Mouse (Mus musculus) heart, postnatal 25 days (tissue): ENCODE measurements around the gene Pccb. TPM values are rescaled to one million over a fixed set of nuclear protein-coding genes. Genes with fewer than 3 reads are reported as not detected.

Experiments
- DNase-seq: peaks from one replicate; pipeline ENCODE4 v3.0.0; 2022; ENCODE audit warnings: low spot score
- intact Hi-C: fragments of 180-260 bp; cut with DNase I; formaldehyde crosslinking; loops from one replicate; pipeline ENCODE4 v1.15.1; 2025
- total RNA-seq, 2 experiments: library from RNA; stranded (reverse); gene quantifications; 2 replicates each; pipeline ENCODE4 v1.2.3; 2021

The Pccb gene
- total RNA-seq, 2 experiments from 2014 or later: 99.6 to 104 TPM

DNA sequence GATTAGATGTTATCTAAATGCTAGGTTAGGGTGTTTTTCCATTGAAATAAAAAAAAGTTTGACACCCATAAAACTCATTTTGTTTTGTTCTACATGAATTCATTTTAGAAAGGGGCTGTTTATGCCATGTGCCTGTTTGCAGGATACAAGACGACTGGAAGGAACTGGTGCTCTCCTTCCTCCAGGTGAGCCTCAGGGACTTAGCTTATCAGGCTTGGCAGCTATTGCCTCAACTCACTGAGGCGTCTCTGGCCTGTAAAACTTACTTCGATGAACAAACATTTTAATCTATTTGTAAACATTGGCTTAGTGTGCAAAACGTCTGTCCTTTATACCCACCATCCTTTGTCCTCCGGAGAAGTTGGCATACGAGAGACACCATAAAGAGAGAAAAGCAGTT, 18.0 kb upstream of the Pccb start:
- DNase-seq: no peak

DNA sequence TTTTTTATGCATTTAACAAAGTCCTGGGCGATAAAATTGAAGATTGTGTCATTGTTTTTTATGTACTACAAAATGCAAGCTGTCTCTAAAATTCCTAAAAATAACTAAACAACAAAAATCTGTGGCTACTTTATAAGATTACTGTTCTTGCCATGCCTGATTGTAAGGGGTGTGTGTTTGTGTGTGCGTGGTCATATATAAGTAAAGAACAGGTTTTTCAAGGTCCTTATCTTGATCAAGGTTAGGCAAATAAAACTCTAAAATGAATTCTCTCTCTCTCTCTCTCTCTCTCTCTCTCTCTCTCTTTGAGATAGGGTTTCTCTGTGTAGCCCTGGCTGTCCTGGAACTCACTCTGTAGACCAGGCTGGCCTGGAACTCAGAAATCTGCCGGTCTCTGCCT, 17.3 kb upstream of the Pccb start:
- intact Hi-C loops: no loop called here
- DNase-seq: no peak

More for the DNA sequence above, 18.0 kb upstream of the Pccb start:
- intact Hi-C loops: no loop called here

GRCm38 (mm10) chr9:101045710-101046338, 11.1 kb upstream of the Pccb start:
- intact Hi-C loops: no loop called here
- DNase-seq: no peak

DNA sequence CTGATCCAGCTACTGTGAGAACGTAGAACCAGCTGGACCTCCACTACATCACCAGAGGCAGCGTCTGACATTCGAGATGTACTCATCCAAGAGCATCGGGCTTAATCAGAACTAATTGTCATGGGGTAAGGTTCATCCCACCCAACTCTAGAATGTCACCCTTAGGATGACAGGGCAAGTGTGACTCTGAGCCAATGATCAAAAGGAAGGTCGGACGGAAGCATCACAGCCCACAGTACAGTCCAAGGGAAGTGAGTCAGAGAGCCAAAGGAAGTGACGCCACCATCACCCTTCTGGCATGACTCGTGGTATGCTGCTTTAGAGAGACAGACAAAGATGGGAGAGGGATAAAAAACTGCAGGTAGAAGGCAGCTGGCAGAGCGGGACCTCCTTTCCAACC, 7.6 kb upstream of the Pccb start:
- no peak for DNase-seq
- intact Hi-C loops: no loop called here

DNA sequence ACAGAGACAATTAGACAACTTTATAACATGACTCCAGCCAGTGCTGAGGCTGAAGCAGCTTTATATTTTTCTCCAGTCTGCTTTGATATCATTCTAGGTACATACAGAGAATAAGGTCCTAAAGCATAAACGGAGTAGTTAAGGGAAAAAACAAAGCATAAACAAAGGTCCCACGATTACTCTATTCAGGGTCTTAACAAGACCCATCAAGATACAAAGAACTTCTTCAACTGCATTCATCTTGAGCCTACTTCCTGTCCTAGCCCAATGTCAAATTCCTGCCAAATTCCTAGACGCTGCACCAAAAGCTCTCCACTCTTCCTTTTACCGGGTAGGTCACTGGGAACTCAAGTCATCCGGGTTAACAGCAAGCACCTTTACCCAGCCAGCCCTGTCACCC, 6.8 kb upstream of the Pccb start:
- intact Hi-C loops: no loop called here
- no peak for DNase-seq

- DNase-seq: no peak
- intact Hi-C loops: no loop called here
Observed at GRCm38 (mm10) chr9:101038634-101039033, 3.9 kb upstream of the Pccb start.

- intact Hi-C loops: no loop called here
- no peak for DNase-seq
Observed at GRCm38 (mm10) chr9:101037396-101037795, 2.7 kb upstream of the Pccb start.

- no peak for DNase-seq
- intact Hi-C loops: no loop called here
Observed at GRCm38 (mm10) chr9:101036876-101037275, 2.2 kb upstream of the Pccb start.

DNA sequence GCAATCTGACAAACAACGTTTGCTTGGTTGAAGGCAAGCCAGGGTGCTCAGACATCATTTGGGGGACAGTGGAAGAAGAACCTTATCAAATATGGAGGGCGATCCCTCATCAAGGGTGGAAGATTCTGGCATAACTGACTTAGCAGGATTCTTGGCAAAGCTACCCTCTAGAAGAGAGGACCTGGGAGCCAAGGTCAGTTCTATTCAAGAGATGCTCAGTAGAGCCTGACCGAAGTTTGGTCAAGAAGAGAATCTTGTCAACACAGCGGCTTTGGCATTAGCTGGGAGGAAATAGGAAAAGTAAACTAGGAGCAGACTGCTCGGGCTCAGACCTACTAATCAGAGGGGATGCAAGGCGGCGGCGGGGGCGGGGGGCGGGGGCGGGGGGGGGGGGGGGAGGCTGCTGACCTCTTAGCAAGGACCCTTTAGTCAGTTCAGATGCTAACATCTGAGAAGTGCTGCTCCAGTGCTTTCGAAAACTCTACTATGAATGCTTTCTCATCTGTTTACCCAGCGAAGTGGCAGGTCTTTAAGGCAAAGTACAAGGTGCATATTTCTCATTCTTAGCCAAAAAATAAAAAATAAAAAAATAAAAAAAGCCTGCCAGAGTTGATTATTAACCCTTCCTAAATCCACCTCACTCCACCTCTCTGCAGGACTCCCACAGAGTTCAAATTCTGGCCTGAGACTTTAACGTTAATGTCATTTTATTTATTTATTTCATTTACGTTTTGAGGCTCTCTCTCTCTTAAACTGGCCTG, 1.3 kb upstream of the Pccb start:
- intact Hi-C loops: loop anchor here (1.0 kb wide), 1 partner anchor 35 kb away; no protein-coding TSS in a partner anchor
- DNase-seq: no peak

- no peak for DNase-seq
- intact Hi-C loops: no loop called here
Observed at GRCm38 (mm10) chr9:101033761-101034447, 794 bp downstream of the Pccb start.

GRCm38 (mm10) chr9:101018768-101019167, 15.9 kb downstream of the Pccb start:
- intact Hi-C loops: no loop called here
- DNase-seq: no peak

GRCm38 (mm10) chr9:101017734-101018516, 16.8 kb downstream of the Pccb start:
- intact Hi-C loops: no loop called here
- no peak for DNase-seq

DNA sequence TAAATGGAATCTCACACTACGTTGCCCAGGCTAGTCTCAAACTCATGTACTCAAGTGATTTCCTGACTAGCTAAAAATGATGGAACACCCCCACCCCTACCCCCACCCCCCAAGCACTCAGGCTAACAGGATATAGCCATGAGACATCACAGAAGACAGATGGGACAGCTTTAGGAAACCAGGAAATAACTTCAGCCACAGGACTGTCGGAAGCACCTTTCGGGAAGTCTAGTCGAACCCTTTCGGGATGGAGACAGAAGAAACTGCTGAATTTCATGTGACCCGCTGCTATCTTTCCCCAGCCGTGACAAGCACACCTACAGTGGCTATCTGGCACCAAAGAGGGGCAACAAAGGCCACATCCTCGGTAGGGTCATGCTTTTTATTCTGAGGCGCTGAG, 19.4 kb downstream of the Pccb start:
- intact Hi-C loops: no loop called here
- DNase-seq: no peak

DNA sequence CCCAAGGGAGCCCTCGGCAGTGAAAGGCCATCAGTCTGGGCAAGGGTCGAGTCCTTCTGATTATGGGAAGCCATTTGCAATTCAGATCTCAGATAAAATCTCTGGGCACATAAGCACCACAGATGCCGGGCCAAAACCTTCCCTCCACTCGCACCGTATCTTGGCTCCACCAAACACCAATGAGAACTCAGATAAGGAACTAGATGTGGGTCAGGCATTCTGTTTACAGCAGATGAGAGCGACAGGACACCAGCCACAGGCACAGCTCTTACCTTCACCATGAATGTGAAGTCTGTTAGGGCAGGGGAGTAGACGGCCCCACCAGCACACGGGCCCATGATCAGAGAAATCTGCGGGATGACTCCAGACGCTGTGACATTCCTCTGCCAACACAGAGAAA, 22.3 kb downstream of the Pccb start:
- intact Hi-C loops: no loop called here

GRCm38 (mm10) chr9:101005866-101006265, 28.8 kb downstream of the Pccb start:
- intact Hi-C loops: no loop called here
- no peak for DNase-seq

More for the DNA sequence above, 22.3 kb downstream of the Pccb start:
- no peak for DNase-seq

GRCm38 (mm10) chr9:101003302-101003701, 31.4 kb downstream of the Pccb start:
- DNase-seq: no peak
- intact Hi-C loops: no loop called here

DNA sequence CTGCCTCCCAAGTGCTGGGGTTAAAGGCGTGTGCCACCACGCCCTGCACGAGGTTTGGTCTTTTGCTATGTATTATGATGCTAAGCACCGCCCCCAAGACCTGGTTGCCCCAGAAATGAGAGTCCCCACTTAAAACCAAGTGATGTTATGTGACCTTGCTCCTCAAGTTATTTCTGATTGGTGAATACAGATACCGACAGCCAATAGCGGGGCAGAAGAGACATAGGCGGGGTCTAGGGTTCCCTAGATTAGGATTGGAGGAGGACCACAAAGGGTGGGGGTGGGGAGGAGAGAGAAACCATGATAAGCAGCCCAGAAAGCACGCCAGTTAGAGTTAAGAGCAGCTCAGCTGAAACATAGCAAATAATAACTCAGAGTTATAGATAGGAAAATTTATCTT, 31.9 kb downstream of the Pccb start:
- no peak for DNase-seq
- intact Hi-C loops: no loop called here

- intact Hi-C loops: no loop called here
- DNase-seq: no peak
Observed at GRCm38 (mm10) chr9:101002053-101002452, 32.6 kb downstream of the Pccb start.

- DNase-seq: no peak
- intact Hi-C loops: no loop called here
Observed at GRCm38 (mm10) chr9:100997138-100997537, 37.6 kb downstream of the Pccb start.

- intact Hi-C loops: no loop called here
- DNase-seq: no peak
Observed at GRCm38 (mm10) chr9:100993937-100994336, 40.8 kb downstream of the Pccb start.
